ENCODE assay signal across 12 mouse cellular contexts in genomic region chr17:7677796-7678195, GRCm38 (mm10).
"Had no signal": no experiment of that assay in that cellular context is flagged by ENCODE, and none has a peak within 500 bp of the region (broad histone marks: within the 10 kb centered on the region; RNA-seq: fewer than 3 reads in every experiment).

No protein-coding gene starts in this region.

- DNase-seq: left cerebral cortex, postnatal 4 days; liver; liver, embryonic 13.5 days; liver, postnatal 0 days; lung, adult 18-20 months; lung, adult 2 months; lung, embryonic 14.5 days; lung, postnatal 10 days; lung, postnatal 14 days; lung, postnatal 36 days; lung, postnatal 4 days; midbrain, embryonic 14.5 days had no signal
